Mouse (Mus musculus): ENCODE results near the gene 3110082I17Rik.
"Not testable (repeated sequence)": the region's sequence is repeated elsewhere in the genome, so short reads cannot be mapped to it uniquely, and the experiment has no call there.

DNA sequence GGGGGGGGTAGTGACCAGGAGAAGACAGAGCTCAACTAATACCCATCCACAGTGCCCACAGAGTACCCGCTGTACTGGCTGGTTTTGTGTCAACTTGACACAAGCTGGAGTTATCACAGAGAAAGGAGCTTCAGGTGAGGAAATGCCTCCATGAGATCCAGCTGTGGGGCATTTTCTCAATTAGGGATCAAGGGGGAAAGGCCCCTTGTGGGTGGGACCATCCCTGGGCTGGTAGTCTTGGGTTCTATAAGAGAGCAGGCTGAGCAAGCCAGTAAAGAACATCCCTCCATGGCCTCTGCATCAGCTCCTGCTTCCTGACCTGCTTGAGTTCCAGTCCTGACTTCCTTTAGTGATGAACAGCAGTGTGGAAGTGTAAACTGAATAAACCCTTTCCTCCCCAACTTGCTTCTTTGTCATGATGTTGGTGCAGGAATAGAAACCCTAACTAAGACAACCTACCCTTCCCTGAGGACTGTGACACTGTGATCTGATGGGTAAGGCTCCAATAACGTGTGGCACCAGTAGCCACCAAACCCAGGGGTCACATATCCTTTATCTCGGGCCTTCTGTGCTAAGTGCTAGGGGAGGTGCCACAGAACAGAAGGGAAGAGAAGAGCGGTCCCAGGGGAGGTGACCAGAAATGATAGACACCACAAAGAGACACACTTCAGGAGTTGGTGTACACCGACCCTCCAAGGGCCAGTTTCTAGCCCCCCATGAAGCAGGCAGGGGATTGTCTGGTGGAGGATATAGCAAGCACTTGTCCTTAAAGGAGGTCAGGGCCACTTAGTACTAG is 69.8 kb downstream of the 3110082I17Rik start:
- not testable (repeated sequence) for TF ChIP-seq CTCF (IDR thresholded peaks at IDR 0.05; ENCODE audit: low read depth, low read length); POLR2A (IDR thresholded peaks at IDR 0.05; ENCODE audit: extremely low read depth, insufficient read depth, low read length)
